Comparison of ENCODE assay signal across 14 mouse cellular contexts in genomic region chr9:29519181-29519580, GRCm38 (mm10).
"Had no signal": no experiment of that assay in that cellular context is flagged by ENCODE, and none has a peak within 500 bp of the region (broad histone marks: within the 10 kb centered on the region; RNA-seq: fewer than 3 reads in every experiment).

No protein-coding gene starts in this region.

- ATAC-seq: intestine, embryonic 15.5 days; lung, postnatal 0 days had no signal

- DNase-seq: kidney, adult 18-20 months; kidney, postnatal 14 days; layer of hippocampus, adult 9-11 months; layer of hippocampus, postnatal 36 days; left cerebral cortex, postnatal 4 days; lung, adult 2 months; lung, postnatal 36 days; right cerebral cortex, postnatal 14 days; thymus, adult 18-20 months; thymus, postnatal 14 days had no signal

- H3K27me3 ChIP-seq: intestine, embryonic 15.5 days; limb, embryonic 13.5 days had no signal

- H3K36me3 ChIP-seq: intestine, embryonic 15.5 days; limb, embryonic 13.5 days had no signal

- H3K4me1 ChIP-seq: intestine, embryonic 15.5 days; limb, embryonic 13.5 days had no signal

- H3K9me3 ChIP-seq: intestine, embryonic 15.5 days; limb, embryonic 13.5 days had no signal

- H3K4me3 ChIP-seq: intestine, embryonic 15.5 days; limb, embryonic 13.5 days had no signal

- H3K9ac ChIP-seq: intestine, embryonic 15.5 days; limb, embryonic 13.5 days; liver, embryonic 14.5 days had no signal

- H3K4me2 ChIP-seq: intestine, embryonic 15.5 days; limb, embryonic 13.5 days had no signal

- H3K27ac ChIP-seq: intestine, embryonic 15.5 days; limb, embryonic 13.5 days; liver, embryonic 14.5 days had no signal
